Mouse (Mus musculus): ENCODE measurements around the gene Senp3. TPM values are rescaled to one million over a fixed set of nuclear protein-coding genes. Genes with fewer than 3 reads are reported as not detected.

Senp3 gene
- total RNA-seq, 2 experiments from 2014 or later, result 18.2 to 52.3 TPM

DNA sequence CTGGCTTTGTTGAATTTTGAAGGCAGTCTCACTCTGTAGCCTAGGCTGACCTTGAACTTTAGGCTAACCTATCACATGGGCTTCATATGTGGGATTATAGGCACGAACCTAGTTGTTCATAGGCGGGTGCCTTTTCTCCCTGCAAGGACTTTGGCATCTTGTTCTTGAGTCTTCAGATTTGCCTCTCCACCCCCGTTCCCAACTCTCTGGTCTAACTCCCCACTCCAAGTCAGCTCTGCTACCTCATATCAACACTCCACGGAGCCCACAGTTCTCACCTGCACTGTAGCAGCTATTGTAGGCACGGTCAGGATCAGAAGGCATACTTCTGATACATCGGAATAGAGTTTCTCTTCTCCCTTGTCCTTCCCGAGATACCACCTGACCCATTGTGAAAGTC is 1.7 kb upstream of the Senp3 start:
- no peak for ATAC-seq (replicated peaks; ENCODE audit: low FRiP score, poor library complexity, severe bottlenecking)

DNA sequence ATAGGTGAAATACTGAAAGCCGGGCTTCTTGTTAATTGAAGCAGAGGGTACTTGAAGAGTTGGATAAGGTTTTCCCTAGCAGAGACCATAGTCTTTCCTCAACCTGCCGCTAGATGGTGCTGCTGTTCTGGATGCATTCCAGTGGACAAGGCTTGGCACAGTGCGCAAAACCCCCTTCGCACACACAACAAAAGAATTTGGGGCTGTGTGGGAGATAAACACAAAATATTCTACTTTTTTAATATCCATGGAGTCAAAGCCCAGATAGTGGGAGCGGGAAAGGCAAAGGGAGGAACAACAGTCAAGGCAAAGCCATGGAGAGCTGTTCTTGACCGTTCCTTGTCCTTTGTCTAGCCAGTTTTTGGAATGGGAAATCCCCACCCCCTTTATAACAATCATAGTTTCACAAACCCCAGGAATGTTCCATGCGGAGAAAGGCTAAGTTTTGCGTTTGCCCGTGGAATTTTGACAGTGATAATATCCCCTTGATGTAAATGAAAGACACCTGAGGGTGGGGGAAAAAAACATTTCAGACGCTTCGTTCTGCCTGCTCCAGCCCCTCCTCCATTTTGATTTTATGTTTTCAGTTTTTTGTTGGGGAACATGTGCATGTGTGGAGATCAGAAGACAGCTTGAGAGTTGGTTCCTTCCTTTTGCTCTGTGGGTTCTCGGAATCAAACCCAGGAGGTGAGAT is 1.1 kb upstream of the Senp3 start:
- ATAC-seq (replicated peaks; ENCODE audit: low FRiP score, poor library complexity, severe bottlenecking), result peak; percentile 74

DNA sequence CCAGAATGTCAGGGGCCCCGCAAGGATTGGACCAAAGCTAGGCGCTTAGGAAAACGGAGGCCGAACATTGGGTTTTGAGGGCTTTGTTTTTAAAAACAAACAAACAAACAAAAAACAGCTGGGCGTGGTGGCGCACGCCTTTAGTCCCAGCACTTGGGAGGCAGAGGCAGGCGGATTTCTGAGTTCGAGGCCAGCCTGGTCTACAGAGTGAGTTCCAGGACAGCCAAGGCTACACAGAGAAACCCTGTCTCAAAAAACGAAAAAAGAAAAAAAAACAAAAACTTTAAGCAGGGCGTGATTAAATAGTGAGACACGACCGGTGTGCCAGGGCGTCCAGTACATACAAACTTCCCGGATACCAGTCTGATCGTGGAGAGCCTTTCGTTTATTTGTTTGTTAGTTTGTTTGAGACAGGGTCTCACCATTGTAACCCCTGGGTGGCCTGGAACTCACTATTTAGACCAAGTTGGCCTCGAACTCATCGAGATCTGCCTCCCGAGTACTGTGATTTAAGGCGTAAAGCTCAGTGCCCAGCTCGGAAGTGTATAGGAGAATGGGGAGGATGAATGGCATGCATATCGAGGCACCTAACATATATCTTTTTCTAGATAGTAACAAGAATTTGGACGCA is 440 bp upstream of the Senp3 start:
- 0 out of 2 replicates have a peak, but pooled peaks have one; percentile 3 for ATAC-seq (replicated peaks; ENCODE audit: low FRiP score, poor library complexity, severe bottlenecking)

DNA sequence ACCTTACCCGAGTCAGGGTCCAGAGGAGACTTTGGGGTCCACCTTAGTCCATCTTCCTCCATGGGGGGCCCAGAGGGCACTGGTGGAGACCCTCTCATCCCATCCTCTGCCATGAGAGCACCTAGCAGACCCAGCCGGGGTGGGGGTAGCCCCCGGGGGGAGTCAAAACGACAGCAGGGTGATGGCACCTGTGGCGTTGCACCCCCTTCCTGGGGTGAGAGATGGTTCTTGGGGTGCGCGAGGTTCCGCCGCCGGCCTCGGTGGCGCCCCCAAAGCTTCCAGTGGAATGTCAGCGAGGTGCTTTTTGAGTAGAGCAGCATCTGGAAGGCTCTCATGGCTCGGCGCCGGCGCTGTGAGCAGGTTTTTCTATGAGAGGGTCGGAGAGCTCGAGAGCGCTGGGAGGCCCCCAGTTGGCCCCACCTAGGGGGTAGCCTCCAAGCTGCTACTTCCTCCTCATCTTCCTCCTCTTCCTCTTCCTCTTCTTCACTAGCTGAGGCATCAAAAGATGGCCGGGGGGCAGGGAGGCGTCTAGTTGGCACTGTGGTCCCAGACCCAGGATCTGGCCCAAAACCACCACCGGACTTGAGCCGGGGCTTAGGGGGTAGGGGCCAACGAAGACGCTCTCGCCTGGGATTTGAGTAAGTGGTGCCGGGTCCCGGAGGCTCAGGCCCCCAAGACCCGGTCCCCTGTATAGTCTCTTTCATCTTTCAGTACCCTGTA is 1.6 kb downstream of the Senp3 start:
- ATAC-seq (replicated peaks; ENCODE audit: low FRiP score, poor library complexity, severe bottlenecking), result no peak

DNA sequence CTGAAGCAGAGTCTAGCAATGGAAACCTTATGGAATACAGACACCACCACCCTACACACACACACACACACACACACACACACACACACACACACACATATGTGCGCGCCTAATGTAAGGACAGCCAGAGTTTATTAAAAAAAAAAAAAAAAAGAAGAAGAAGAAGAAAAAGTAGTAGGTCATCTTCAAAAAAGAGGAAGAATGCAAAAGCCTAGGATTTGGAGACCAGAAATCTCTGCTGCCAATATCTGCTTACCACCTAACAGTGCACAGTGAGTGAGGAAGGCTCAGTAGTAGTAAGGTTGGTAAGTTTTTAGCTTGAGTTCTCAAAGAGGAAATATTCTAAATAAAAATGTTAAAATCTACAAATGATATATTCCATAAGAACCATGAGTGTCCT is 2.7 kb downstream of the Senp3 start:
- ATAC-seq (replicated peaks; ENCODE audit: low FRiP score, poor library complexity, severe bottlenecking), result no peak

DNA sequence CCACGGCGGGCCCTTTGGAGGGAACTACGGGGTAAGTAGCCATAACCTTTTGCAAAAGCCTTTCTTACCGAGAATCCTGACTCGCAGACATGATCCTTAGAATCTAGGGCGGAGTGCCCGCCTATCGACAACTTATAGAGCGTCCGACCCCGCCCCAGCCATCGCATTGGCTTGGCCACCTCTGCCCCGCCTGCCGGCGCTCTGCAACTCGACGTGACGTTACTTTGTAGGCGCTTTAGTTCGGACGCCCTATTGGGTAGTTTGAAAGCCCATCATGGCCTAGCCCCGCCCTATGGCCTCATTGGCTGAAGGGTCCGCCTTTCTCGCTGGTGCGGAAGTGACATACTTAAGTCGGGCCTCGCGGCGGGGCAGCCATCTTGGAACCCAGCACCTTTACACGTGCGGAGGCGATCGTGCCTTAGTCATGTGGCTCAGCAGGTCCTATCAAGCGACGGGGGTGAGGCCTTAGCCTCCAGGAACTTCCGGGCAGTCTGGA is 9.6 kb downstream of the Senp3 start, which contains the start of gene Eif4a1:
Gene Eif4a1, minus strand, starts transcription at position 213 of the 496 bp plus-strand sequence.
- peak; percentile 90 for ATAC-seq (replicated peaks; ENCODE audit: low FRiP score, poor library complexity, severe bottlenecking)

DNA sequence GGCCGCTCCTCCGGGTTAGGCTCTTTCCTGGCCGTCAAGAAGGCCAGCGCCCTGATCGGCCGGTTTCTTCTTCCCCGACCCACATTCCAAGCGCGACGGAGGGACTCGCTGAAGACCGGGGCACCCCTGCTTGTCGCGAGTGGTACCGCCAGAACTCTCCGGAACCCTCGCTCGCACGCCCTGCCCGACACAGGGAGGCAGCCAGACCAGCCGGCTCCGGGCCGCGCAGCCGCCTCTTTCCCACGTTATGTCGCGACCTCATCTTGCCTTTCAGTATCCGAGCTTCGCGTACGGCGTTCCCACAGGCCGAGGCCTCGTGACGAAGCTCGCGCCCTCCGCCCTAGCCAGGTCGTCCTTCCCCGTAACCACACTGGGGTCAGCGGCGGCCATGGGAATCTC is 10.2 kb downstream of the Senp3 start:
- peak; percentile 7 for ATAC-seq (replicated peaks; ENCODE audit: low FRiP score, poor library complexity, severe bottlenecking)

DNA sequence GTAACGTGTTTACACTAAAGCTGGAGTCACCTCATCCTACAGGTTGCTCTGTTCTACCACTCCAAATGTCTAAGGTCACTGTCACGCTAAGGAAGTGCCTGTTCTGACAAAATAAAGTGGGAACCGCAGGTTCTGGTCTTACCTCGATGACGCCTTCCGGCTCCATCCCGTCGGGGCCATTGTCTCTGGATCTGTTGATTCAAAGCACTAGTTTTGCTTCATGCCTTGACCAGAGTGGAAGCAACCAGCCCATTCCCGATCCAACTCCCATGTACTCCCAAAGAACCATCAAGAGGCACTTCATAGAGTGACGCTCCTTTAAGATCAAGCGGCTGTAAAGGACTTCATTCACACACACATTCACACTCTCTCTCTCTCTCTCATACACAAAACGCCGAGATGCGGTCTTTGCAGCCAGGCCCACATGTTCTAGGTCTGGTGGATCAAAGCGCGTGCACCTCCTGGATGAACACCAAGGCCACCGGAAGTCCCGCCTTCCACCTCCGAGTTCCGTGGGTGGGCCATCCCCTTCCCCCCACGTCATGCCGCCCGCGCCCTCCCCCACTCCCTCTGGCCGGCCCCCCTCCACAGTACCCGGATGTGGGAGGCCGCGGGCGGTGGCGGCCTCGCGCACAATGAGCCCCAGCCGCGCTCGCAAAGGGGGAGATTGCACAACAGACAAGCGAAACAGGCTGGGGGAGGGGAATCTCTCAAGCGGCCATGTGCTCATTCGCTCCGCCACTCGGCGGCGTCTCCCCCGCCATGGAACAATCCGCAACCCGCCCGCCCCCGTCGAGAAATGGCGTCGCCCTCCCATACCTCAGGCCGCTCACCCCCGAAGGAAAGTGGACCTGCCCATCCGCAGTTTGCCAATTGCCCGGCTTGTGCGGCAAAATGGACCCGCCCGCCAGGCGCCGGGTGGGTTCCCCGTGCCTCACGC is 10.8 kb downstream of the Senp3 start:
- peak; percentile 72 for ATAC-seq (replicated peaks; ENCODE audit: low FRiP score, poor library complexity, severe bottlenecking)

DNA sequence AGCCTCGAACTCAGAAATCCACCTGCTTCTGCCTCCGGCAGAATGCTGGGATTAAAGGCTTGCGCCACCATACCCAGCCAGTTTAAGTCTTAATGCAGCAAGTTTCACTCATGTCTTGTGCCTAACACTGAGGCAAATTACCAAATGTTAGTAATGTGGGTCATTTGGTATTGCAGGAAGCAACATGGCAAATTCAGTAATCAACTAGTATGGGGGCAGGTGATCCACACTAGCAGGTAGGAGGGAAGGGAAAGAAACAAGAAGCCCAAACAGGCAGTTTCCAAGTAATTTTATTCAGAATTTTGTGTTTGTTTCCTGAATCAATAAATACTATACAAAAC is 15.2 kb downstream of the Senp3 start:
- no peak for ATAC-seq (replicated peaks; ENCODE audit: low FRiP score, poor library complexity, severe bottlenecking)

DNA sequence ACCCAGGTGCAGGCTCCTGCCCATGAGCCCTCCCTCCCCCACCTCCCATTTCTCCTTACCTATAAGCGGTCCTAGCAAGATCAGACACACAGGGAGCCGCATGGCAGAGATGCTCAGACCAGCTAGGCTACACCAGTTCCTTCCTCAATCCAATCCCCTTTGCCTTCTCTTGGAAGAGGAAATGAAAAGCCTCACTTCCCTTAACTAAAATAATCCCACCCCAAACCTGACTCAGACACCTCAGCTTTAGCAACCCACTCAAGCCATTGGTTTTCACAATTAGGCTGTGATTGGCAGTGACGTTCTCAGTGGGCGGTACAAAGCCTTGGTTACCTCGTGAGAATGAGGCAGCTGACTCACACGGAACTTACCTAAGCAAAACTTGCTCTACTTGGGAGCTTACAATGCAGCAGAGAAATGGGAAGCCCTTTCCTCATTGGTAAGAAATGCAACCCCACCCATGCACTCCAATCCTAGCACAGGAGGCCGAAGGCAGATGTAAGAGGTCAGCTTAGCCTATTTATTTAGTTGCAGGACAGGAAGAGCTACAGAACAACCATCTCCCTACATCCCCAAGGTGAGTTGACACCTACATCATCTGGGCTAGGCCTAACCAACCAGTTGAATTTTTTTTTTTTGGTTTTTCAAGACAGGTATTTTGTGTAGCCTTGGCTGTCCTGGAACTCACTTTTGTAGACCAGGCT is 15.8 kb downstream of the Senp3 start, which contains the start of gene Cd68:
Gene Cd68, minus strand, starts transcription at position 193 of the 704 bp plus-strand sequence.
- no peak for ATAC-seq (replicated peaks; ENCODE audit: low FRiP score, poor library complexity, severe bottlenecking)

DNA sequence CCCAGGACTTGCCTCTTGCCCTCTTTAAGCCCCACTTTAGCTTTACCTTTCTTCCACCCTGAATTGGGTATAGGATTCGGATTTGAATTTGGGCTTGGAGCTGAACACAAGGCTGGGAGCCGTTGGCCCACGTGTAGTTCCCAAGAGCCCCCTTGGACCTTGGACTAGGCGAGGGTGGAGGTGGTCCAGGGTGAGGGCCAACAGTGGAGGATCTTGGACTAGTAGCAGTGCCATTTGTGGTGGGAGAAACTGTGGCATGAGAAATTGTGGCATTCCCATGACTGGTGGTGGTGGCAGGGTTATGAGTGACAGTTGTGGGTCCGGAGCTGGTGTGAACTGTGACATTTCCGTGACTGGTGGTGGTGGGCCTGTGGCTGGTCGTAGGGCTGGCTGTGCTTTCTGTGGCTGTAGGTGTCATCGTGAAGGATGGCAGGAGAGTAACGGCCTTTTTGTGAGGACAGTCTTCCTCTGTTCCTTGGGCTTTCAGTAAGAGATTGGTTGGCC is 16.4 kb downstream of the Senp3 start:
- no peak for ATAC-seq (replicated peaks; ENCODE audit: low FRiP score, poor library complexity, severe bottlenecking)

DNA sequence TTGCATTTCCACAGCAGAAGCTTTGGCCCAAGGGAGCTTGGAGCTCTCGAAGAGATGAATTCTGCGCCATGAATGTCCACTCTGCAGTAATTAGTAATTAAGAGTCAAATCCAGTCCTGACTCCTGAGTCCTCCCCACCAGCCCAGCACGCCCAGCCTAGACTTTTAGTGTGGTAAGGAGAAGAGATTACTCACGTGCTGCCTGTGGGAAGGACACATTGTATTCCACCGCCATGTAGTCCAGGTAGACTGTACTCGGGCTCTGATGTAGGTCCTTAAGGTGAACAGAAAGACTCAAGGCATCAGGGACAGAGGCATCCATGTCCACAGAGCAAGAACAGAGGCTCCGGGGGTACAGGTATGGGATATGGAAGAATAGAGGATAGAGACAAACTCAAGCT is 17.0 kb downstream of the Senp3 start:
- ATAC-seq (replicated peaks; ENCODE audit: low FRiP score, poor library complexity, severe bottlenecking), result no peak

DNA sequence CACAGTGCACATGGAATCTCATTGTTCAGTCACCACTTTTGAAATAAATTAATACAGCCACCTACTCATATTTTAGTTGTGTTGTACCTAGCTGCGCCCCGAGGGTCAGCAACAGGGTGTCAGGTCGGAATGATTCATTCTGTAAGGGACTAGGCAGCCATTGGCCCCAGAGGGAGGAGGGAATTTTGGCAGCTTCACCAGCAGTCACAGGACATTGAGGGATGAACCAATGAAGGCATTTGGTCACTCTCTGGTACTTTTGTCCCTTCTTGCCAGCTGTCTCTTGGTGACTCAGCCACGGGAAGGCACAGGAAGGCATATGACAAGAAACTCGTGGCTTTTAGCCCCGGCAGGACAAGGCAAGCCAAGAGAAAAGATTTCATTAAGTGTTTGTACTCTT is 18.1 kb downstream of the Senp3 start:
- ATAC-seq (replicated peaks; ENCODE audit: low FRiP score, poor library complexity, severe bottlenecking), result no peak

DNA sequence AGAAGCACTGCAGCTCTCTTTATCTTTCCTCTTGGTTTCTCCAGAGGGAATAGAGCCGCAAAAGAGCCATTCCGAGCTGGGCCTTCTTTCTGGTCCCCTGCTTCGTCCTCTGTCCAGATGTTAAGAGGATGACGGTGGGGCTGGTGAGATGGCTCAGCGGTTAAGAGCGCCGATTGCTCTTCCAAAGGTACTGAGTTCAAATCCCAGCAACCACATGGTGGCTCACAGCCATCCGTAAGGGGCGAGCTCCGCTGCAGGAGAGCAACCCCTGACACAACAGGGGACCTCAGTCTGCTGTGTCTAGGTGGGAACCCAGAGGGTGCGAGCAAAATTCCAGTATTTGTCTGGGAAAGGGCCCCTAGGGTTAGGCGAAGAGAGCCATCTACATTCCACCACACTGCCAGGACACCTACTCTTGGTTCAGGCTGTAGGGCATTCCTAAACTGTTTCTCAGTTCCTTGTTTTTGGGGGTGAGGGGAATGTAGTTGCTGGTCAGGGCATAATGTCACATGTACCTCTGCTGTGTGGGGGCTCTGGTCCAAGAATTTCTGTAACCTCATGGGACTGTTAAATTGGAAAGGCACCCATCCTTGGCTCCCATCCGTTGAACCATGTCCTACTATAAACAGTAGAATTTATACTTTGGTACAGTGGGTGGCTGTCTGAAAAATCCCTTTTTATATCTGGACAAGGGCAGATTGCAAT is 18.8 kb downstream of the Senp3 start:
- no peak for ATAC-seq (replicated peaks; ENCODE audit: low FRiP score, poor library complexity, severe bottlenecking)

DNA sequence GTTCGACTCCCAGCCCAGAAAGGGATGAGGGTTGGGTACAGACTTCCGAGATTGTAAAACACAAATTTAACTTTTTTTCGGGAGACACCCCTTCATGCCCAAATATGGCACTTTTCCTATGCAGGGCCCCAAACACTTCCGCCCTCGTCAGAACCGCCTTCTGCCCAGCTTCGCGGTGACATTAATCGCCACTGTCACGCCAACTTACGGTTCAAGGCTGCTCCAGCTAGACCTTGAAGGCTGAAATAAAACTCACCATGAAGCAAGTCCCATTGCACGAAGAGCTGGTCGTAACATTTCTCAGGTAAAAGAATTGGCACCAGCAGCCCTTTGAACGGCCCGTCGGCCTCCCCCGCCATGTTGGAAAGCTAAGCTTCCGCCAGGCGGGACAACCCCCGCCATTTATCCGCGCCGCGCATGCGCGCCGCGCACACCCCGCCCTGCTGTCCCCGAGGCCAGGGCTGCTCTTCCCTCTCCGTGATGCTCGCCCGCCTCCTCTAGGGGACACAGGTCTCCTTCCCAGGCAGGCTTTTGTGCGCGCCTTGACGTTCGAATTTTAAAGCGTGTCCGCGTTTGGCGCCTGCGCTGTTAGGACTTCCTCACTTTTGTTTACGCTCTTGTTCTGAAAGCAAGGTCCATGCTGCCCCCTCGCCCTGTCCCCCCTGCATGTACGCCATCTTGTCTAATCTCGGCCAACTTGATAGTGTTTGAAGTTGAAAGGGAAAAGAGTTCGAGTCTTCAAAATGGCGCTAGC is 19.5 kb downstream of the Senp3 start, which contains the start of gene Mpdu1:
Gene Mpdu1, minus strand, starts transcription at position 430 of the 754 bp plus-strand sequence.
- peak; percentile 93 for ATAC-seq (replicated peaks; ENCODE audit: low FRiP score, poor library complexity, severe bottlenecking)

DNA sequence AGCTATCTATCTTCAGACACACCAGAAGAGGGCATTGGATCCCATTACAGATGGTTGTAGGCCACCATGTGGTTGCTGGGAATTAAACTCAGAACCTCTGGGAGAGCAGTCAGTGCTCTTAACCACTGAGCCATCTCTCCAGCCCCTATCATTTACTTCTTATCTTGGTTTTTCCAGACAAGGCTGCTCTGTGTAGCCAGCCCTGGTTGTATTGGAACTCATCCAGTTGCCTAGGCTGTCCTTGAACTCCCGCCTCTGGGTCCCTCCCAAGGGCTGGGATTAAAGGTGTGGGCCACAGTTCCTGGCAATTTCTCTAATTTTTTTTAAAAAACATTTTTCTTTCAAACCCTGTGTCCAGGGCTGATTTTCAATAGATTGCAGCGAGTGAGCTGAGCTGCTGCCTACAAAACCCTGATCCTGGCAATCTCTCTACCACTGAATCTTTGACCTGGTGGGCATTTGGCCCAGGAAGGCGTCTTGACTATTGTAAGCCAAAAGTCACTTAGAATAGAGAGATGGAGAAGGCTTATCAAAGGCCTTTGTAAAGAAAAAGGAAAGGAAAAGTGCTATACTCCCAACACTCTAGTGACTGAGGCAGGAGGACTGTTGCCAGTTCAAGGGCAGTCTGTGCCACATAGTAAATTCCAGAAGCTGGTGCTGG is 20.5 kb downstream of the Senp3 start:
- no peak for ATAC-seq (replicated peaks; ENCODE audit: low FRiP score, poor library complexity, severe bottlenecking)

DNA sequence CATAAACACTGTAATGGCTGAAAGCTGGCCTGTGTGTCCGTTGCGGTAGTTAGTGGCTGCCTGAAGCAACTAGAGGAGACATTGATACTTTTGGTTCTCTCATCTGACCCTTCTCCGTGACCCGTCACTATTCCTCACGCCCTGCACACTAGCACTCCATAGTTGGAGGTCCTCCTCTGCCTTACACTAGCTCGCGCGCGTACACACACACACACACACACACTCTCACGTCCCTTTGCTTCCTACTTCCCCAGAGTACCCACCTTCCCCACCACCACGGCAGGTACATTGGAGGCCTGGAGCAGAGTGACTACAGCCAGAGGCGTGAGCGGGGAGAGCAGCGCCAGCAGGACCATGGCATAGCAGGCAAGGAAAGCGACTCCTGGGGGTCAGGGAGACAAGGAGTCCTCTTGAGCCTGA is 24.4 kb downstream of the Senp3 start:
- ATAC-seq (replicated peaks; ENCODE audit: low FRiP score, poor library complexity, severe bottlenecking), result peak; percentile 10

Data from erythroblast, adult 5-6 weeks (primary cell).